9 mouse cellular contexts compared by ENCODE assay signal in the genomic region with DNA sequence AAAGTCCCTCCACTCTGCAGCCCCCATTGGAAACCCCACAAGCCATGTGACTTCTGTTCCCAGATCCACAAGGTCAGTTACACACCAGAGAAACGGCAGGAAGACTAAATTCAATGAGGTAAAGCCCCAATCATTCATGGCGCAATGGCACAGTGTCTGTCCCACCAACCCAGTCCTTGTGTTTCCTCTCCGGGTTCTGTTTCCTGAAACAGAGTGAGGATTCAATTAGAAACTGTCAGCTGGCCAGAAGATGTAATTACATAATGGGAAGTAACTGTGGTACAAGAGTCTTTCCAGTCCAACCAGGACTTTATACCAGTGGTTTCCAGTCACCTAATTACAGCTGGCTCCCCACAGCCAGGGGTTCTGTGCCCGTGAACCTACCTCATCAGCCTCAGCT.
"Had no signal": no experiment of that assay in that cellular context is flagged by ENCODE, and none has a peak within 500 bp of the region (broad histone marks: within the 10 kb centered on the region; RNA-seq: fewer than 3 reads in every experiment).

No protein-coding gene starts in this region.

- H3K4me3 ChIP-seq: limb, embryonic 13.5 days; liver, embryonic 13.5 days; midbrain, embryonic 13.5 days had no signal

- H3K9ac ChIP-seq: limb, embryonic 13.5 days; liver, embryonic 13.5 days; lung, embryonic 14.5 days; midbrain, embryonic 13.5 days had no signal

- H3K27ac ChIP-seq: limb, embryonic 13.5 days; liver, embryonic 13.5 days; midbrain, embryonic 13.5 days had no signal

- H3K4me1 ChIP-seq: liver, embryonic 13.5 days had no signal

- DNase-seq: left cerebral cortex, postnatal 4 days; liver, embryonic 13.5 days; lung, embryonic 14.5 days; lung, postnatal 14 days; right cerebral cortex, postnatal 25 days; thymus, postnatal 4 days had no signal

- ATAC-seq: intestine, embryonic 16.5 days; midbrain, embryonic 13.5 days had no signal

- H3K27me3 ChIP-seq: limb, embryonic 13.5 days; liver, embryonic 13.5 days; midbrain, embryonic 13.5 days had no signal

- H3K36me3 ChIP-seq: limb, embryonic 13.5 days; liver, embryonic 13.5 days; midbrain, embryonic 13.5 days had no signal
